Mouse (Mus musculus) kidney, postnatal 10 days (tissue): ENCODE measurements at regions not wholly inside any gene's neighbourhood (a gene's known extent, or its start where the extent isn't known, plus 50 kb on each side); places are given as distances from the start of the nearest gene placed in this dataset.
A peak's percentile ranks its signal among the peaks of the same experiment; 100 is the strongest.

Source experiments
- DNase-seq: peaks from one replicate; pipeline ENCODE4 v3.0.0; 2021; ENCODE audit warnings: mixed read lengths

DNA sequence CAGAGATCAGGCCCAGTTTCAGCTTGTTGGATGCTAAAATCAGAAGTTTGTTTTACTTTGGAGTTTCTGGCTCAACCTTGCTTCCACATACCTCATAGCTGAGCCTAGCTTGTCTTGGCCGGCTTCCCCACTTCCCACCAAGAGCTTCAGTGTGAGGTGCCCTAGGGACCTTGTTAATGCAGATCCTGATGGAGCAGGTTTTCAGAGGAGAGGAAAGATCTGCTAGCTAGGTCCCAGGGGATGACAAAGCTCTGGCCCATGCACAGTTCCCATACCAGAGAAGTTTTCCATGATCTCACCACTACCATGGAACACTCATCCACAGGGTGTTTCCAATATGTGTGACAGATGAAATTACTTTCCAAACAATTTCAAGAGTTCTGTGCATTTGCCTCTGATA is 131.9 kb upstream of the Stac start:
- DNase-seq: peak; percentile 8

DNA sequence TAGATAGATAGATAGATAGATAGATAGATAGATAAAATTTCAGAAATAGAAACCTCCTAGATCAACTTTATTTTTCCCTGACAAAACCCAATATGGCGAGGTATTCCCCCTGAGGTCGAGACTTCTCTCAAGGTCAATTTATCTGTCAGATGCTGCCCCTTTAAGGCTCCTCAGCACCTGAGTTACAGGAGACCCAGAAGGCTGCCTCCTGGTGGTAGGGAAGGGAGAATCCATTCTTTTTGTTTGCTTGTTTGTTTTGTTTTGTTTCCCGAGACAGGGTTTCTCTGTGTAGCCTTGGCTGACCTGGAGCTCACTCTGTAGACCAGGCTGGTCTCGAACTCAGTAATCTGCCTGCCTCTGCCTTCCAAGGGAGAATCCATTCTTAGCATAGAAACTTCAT is 127.3 kb upstream of the Stac start:
- DNase-seq: no peak

DNA sequence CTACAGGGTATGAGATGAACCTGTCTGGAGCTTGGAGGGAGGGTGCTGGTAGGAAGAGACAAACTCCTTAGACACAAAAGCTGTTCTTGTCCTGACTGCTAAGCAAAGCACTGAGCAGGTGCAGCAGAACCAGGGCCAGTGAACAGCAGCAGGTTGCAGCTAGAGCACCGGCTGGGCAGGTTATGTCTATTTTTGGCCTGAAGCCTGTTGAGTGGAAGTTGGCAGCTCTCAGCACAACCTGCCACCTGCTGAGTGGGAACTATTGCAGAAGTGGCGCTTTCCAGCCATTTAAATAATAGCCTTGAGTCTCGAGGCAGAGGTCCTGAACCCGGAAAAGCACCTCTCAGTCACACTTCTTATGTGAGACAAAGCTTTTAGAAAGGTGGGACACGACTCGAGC is 114.8 kb upstream of the Stac start:
- no peak for DNase-seq

GRCm38 (mm10) chr9:111801381-111801780 is 111.2 kb upstream of the Stac start:
- DNase-seq: no peak

- no peak for DNase-seq
Measured at GRCm38 (mm10) chr9:111800869-111801268, 110.7 kb upstream of the Stac start.

DNA sequence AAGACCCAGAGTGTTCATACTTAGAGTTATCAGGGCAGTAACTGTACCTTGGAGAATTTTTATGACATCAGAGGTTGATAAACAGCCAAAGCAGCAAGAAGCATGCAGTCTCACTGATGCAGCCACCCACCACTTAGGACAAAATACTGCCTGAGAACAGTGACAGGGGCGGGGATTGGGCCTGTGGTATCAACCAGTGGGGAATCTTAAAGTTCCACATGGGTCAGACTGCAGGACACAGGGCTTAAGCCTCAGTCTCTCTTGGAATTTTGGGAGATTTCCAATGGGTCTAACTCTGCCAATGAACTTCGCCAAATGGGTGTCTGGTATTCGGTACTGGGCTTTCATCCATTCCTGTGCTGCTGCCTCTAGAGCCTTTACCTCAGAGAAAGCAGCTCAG is 88.8 kb upstream of the Stac start:
- no peak for DNase-seq

DNA sequence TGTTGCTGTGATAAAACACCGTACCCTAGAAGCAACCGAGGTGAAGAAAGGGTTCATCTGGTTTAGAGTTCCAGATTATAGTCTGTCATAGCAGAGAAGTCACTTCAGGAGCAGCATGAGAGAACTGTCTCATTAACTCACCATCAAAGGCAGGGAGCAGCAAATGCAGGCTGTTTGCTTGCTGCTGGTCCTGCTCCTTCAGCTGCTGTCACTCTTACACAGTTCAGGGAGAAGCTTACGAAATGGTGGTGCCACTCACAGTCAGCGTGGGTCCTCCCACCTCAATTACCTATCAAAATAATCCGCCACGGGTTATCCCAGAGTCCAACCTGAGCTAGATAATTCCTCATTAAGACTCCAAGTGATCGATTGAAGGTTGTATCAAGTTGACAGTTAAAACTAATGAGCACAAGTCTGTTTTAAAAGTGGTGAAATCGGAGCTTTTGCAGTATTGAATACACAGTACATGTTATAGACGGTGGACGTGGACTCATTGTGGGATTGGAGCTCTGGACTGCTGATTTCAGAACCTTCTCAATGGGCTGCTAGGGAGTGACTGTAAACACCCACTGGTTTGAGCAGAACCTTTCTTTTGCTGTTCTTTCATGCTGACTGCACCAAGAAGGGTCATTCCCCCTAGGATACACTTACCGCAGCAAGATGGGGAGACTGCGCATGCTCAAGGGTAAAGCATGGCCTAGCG is 87.4 kb upstream of the Stac start:
- no peak for DNase-seq

DNA sequence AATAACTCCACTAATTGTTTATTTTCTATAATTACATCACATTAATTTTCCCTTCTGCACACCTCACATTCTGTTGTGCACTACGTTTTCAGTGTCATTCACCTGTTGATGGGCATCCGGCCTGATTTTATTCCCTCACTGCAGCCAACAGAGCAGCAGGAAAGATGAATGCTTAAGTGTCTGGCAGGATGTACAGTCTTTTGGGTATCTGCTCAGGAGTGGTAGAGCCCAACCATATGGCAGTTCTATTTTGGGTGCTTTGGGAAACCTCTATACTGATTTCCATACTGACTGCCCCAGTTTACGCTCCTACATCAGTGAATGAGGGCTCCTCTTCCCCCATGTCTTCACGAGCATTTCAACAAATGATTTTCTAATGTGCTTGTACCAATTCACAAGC is 84.1 kb upstream of the Stac start:
- no peak for DNase-seq

- DNase-seq: no peak
Measured at GRCm38 (mm10) chr9:111762653-111763468, 72.7 kb upstream of the Stac start.

GRCm38 (mm10) chr9:111755235-111755634 is 65.1 kb upstream of the Stac start:
- no peak for DNase-seq

GRCm38 (mm10) chr9:111746151-111746550 is 56.0 kb upstream of the Stac start:
- DNase-seq: no peak

DNA sequence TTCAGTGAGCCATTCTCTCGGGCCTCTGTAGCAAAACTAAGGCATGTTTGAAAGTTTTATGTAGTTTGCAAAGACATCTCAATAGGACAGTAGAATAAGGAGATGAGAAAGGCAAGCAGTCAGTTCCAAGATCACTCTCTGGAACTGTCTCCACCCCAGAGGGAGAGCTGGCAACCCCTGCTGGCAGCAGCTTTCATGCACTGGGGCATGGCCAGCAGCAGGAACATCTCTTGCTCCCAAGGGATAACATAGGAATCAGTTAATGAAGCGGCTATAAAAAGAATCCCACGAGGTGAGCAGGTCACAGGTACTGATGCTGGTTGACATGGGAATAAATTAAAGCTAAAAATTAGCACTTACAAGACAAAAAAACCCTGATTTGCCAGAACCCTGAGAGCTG is 55.1 kb upstream of the Stac start:
- DNase-seq: no peak
